Mouse (Mus musculus) kidney, adult 8-10 months (tissue): ENCODE results near the gene Magi1.
"Not testable (repeated sequence)": the region's sequence is repeated elsewhere in the genome, so short reads cannot be mapped to it uniquely, and the experiment has no call there.

Source experiments
- DNase-seq, 2 experiments: peaks; one replicate each; pipeline ENCODE4 v3.0.0; 2022

The Magi1 gene

GRCm38 (mm10) chr6:94043461-94043860 lies 240.3 kb downstream of the Magi1 start:
- DNase-seq: no peak

DNA sequence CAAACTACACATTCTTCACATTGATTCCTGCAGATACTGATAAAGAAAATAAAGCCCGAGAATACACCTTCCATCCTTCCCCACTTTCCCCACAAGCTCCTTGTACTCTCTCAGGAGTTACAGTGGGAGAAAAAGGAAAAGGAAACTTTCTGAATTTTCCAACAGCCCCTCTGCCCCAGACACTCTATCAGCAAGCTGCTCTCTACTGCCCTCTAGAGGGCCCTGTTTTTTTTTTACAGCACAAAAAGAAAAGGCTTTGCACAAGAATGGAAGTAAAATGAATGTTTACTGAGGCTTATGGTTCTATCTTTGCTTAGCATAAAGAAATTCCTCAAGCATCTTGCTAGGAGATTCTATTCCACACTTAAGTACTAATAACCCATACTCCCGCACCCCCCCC lies 243.6 kb downstream of the Magi1 start:
- DNase-seq: no peak

- no peak for DNase-seq
Observed at GRCm38 (mm10) chr6:94038897-94039296, 244.8 kb downstream of the Magi1 start.

DNA sequence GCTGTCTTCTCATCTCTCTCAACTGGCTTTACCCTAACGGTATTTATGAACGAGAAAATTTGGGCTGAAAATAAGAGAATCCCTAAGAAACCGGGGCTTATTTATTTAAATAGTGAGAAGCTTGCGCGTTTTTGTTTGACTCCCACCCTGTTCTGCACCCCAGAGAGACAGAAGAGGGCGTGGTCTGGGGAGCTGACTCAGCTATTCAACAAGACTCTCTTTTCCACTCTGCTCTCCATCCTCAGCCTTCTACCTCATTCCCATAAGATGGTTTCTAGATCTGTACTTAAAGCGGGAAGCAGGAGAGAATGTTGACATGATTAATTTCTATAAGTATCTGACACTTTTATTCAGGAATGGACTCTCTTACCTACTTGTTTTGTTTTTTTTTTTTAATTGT lies 247.2 kb downstream of the Magi1 start:
- DNase-seq: no peak

- no peak for DNase-seq
Observed at GRCm38 (mm10) chr6:94026361-94026760, 257.4 kb downstream of the Magi1 start.

DNA sequence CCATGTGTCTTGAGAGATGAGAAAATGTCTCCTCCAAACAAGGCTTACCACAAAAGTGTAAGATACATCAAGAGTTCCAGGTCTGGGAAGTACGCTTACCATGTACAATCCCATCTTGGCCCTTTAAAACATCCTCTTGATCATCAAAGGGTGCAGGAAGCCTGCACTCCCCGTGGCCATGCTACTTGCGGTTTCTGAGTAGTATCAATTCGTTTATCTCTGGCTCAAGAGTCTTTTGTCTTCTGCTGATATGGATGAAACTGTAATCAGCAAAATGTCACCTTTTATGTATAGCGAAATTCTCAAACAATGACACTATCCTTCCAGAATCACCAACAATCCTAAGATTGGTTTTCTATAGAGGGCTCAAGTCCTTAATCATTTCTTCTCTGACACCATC lies 261.3 kb downstream of the Magi1 start:
- no peak for DNase-seq

DNA sequence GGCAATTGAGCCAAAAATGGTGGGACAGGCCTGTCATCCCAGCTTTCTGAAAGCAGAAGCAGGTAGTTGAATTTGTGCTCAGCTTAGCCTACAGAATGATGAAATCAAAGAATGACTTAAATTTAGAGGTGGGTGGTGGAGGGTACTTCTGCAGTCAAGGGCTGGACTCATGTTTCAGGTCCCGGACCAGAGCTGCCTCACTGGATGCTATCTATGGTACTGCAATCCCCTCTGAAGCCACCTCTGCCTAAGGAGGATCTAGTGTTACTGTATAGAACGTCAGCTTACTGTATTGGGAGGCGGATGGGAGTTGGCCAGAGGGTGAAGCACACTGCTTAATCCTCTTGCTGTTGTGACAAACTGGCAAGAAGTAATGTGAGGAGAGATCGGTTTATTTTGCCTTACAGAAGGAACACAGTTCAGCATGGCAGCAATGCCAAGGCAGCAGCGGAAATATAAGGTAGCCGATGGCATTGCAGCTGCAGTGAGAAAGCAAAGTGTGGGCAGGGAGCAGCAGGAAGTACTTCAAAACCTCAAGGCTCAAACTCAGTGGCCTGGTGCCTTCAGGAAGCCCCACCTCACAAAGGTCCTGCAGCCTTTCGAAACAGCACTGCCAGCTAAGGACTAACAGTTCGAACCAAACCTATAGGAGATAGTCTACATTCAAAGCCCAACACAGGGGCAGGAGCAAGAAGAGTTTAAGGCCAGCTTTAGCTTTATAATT lies 262.3 kb downstream of the Magi1 start:
- no peak for DNase-seq

- DNase-seq: no peak
Observed at GRCm38 (mm10) chr6:94020566-94020965, 263.2 kb downstream of the Magi1 start.

- DNase-seq: no peak
Observed at GRCm38 (mm10) chr6:94019935-94020334, 263.8 kb downstream of the Magi1 start.

DNA sequence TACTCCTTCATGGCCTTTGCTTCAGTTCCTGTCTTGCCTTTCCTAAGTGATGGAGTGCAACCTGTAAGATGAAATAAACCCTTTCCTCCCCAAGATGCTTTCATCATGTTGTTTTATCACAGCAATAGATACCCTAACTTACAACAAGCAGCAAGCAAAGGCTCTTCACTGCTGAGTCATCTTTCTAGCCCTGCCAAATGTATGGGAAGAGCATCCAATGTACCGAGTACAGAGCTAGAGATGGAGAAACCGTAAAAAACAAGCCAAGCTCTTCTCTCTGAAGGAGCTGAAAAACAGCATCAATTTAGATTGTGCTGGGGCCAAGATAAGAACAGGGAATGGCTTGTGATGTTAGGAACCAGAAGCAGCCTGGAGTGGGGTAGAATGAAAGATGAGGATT lies 270.0 kb downstream of the Magi1 start:
- no peak for DNase-seq

DNA sequence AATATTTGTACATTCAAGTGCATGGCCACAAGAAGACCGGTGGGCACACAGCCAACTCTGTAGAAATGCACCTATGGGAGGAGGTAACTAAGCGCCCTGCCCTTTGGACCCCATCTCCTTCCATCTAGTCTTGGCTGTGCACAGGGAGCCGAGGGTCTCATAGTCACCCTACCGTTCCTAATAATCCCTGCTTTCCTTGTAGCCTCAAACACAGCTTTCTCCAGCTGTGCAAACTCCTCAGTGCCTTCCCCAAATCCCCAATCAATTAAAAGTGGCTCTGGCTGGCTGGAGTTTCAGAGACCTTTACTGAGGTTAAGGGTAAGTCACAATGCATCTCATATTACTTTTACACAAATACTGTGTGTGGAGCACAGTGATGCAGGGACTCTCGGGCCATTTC lies 271.8 kb downstream of the Magi1 start:
- DNase-seq: peak; percentile 24 to 37

DNA sequence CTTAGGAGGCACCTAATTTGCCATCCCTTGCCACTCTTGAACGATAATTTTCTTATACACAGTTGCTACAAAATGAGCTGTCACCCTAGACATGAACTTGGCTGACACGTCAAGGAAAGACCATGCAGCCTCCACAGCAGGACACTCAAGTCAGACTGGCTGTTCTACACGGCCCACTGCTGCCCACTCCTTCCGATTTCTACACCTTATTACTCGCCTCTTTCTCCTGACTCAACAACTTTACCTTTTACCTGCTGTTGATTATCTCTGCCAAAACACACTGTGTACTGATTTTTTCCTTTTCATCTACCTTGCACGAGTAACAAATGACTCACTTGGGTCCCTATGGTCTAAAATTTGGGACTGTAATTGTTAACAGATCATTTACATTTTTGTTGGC lies 272.2 kb downstream of the Magi1 start:
- no peak for DNase-seq

DNA sequence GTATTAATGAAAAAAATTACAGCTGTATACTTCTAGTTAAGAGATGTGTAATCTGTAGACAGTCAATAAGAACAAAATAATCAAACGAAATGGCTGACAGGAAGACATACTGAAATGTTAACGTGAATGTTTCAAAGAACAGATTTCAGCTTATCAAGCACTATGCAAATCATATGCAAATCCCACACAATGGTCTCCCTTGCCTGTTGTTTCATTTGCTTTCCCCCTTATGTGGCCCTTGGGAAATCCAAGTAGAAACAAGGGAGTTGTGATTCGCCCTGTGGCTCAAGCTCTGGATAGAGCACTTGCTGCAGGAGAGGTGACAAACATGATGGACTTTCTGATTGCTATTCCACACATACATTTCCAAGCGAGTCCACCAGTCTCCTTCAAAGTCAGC lies 275.1 kb downstream of the Magi1 start:
- no peak for DNase-seq

DNA sequence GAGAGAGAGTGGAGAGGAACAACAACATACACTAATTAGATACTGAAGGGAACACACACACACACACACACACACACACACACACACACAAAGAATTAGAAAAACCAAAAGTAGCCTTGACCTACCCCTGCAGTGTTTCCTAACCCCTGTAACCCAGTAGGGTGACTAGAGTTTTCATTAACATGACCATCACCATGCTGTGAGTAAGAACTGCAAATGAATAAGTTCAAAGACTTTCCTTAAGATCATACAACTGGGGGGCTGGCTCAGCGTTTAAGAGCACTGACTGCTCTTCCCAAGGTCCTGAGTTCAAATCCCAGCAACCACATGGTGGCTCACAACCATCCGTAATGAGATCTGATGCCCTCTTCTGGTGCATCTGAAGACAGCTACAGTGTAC lies 280.1 kb downstream of the Magi1 start:
- not testable (repeated sequence) for DNase-seq

DNA sequence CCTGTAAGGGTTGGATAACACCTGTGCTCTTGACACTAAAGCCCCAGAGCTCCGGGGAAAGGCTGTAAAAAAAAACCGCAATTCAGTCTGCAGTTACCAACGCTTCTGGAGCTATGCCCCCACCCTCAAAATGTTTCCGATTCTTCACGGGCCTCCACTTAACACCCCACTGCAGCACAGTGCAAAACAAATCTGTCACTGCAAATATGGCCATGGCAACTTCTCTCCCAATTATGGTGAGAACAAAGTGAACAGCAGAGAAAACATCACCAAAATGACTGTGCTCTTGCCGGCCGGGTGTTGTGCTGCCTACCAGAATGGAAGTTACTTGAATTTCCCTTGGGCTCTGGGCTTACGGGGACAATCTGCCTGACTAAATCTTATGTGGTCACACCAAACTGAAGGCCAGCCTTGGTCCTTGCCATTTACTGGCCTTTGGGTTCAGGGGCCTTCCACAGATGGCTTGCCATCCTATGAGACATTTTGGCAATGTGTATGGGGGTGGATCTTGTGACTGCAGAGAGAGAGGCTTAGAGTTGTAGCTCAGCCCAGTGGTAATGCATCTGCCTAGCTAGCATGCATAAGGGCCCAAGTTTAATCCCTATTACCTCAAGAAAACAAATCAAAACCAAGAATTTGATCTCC lies 286.8 kb downstream of the Magi1 start:
- DNase-seq: no peak

- no peak for DNase-seq
Observed at GRCm38 (mm10) chr6:93987561-93987960, 296.2 kb downstream of the Magi1 start.

- DNase-seq: peak in 1 of 2 experiments; percentile 28
Observed at GRCm38 (mm10) chr6:93985111-93985510, 298.6 kb downstream of the Magi1 start.

DNA sequence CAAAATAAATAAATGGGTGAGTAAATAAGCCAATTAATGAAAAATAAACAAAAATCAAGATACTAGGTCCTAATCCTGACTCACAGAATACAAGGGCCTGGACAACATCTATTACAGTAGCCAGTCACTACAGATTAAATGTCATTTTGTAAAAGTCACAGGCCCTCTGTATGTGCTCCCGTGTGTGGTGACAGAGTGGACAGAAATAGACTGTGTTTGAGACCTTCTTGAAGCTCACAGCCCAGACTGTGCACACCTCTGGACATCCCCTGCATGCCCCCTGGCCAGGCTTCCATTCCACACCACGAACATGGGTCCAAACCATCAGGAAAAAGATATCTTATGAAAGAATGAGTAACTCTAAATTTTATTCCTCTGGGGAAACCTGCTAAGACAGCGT lies 300.2 kb downstream of the Magi1 start:
- no peak for DNase-seq

DNA sequence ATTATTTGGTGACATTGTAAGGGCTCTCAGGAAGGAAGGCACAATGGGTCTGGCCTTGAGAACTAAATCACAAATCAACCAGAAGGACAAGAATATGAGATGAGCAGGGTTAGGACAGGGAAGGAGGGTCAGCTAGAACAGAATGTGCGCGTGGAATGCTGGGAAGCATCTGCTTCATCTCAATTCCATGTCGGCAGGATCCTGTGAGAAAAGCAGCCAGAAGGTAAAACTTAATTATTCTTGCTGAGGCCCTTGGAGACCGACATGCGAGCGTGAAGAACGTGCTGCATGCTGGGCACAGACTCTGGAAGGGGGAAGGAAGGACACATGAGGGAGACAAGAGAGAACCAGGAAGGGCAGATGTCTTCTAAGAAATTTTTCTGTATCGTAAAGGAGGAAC lies 302.5 kb downstream of the Magi1 start:
- DNase-seq: no peak

- DNase-seq: no peak
Observed at GRCm38 (mm10) chr6:93979241-93979640, 304.5 kb downstream of the Magi1 start.

DNA sequence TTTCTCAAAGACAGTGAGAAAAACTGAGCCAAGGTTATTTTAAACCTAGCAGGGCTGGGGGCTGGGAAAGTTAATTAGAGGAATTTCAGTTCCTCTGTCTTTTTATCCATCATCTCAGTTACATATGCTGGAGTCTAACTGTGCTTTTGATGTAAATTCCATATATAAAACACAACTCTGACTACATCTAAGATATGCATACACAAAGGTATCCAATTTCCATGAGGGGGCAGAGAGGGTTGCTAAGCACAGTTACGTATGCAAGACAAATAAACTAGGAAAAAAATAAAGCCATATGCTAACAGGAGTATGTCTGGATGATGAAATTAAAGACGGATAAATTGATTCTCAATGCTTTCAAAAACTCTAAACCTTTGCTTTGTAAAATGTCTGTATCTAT lies 315.0 kb downstream of the Magi1 start:
- DNase-seq: no peak

DNA sequence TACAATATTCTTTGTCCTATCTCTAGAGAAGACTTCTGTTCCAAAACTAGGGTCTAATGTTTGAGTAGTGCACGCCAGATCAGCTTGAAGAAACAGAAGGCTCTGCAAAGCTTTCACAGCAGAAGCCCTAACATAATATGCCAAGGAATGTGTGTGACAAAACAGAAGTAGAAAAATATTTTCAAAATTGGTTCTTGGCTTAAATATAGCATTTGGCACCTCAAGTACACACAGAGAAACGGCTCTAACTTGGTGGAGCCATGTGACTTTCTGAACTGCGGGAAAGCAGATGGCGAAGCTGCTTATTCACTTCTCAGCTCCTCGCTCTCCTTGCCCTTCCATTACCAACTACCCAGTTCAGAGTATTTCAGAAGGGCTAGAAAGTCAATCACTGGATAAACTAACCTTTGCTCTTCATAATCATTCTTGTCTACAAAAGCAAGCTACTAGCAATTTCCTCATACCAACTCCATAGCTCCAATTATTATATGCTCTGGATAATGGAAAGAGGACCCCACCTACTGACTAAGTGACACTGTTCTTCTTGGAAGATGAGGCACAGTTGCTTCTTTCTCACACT lies 320.9 kb downstream of the Magi1 start:
- DNase-seq: no peak

DNA sequence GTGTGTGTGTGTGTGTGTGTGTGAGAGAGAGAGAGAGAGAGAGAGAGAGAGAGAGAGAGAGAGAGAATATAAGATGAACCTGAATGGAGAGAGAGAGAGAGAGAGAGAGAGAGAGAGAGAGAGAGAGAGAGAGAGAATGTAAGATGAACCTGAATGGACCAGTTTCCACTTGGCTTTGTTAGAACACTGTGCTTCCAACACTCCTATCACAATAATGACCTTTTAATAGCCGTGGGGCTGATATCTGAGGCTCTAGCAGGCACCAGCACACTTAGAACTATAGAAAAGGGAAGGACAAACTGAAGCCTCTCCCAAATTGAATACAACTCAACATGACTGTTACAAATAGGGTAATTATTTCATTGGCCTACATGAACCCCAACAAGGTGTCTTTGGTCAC lies 321.9 kb downstream of the Magi1 start:
- no peak for DNase-seq

- DNase-seq: no peak
Observed at GRCm38 (mm10) chr6:93957172-93957571, 326.5 kb downstream of the Magi1 start.

DNA sequence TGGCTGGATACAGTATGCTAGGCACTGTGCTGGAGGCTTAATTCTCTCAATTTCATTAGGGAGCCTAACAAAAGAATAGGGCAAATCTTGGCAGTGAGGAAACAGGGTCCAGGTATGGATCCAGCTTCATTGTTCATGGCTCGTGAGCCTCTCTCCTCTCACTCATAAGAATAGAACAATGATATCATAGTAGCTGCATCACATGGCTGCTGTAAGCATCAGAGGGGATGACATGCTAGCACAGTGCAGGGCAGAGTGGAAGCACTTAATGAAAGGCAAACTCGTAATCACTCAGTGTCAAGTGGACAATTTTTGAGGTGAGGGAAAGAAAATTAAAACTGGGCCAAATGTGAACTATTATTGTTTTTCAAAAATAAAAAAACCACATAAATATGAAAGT lies 337.1 kb downstream of the Magi1 start:
- no peak for DNase-seq
